Mouse (Mus musculus) MEL (cell line): ENCODE measurements around the gene Tubb1. TPM values are rescaled to one million over a fixed set of nuclear protein-coding genes. Genes with fewer than 3 reads are reported as not detected.
A peak's percentile ranks its signal among the peaks of the same experiment; 100 is the strongest.

ENCODE experiments used
- DNase-seq: peaks from one replicate; pipeline ENCODE4 v3.0.0; 2011; ENCODE audit warnings: low read depth, low spot score
- H3K27ac ChIP-seq: 2 replicates; pipeline ENCODE4 v1.5.1; 2012; ENCODE audit warnings: low read depth, mild to moderate bottlenecking, control low read depth, low read length, moderate library complexity; ENCODE audit not compliant: control insufficient read depth
- H3K27me3 ChIP-seq, 2 experiments: fragments of 150-350 bp in 1 of 2; sonication (generic) in 1 of 2; 2 replicates each; pipeline ENCODE4 v1.6.1; 2012; ENCODE audit warnings: low read length in 2 of 2, mild to moderate bottlenecking in 2 of 2, improper control_type of control experiment in 1 of 2, moderate library complexity in 1 of 2; ENCODE audit not compliant: insufficient read depth in 2 of 2, control insufficient read depth in 1 of 2
- H3K36me3 ChIP-seq, 2 experiments: 2 replicates each; pipeline ENCODE4 v1.6.1; 2012 to 2014; ENCODE audit warnings: low read length in 2 of 2, improper control_type of control experiment in 1 of 2, inconsistent platforms in 1 of 2, mild to moderate bottlenecking in 1 of 2; ENCODE audit not compliant: insufficient read depth in 2 of 2, control insufficient read depth in 1 of 2
- H3K4me1 ChIP-seq, 2 experiments: fragments of 150-350 bp in 1 of 2; sonication (generic) in 1 of 2; 2 replicates each; pipeline ENCODE4 v1.6.1; 2012; ENCODE audit warnings: low read length in 2 of 2, improper control_type of control experiment in 1 of 2, mild to moderate bottlenecking in 1 of 2; ENCODE audit not compliant: insufficient read depth in 2 of 2, control insufficient read depth in 1 of 2
- H3K4me3 ChIP-seq, 2 experiments: fragments of 150-350 bp in 1 of 2; sonication (generic) in 1 of 2; 2 replicates each; pipeline ENCODE4 v1.5.1; 2012; ENCODE audit warnings: low read depth in 2 of 2, low read length in 2 of 2, mild to moderate bottlenecking in 2 of 2, moderate library complexity in 2 of 2, control low read depth in 1 of 2, improper control_type of control experiment in 1 of 2; ENCODE audit not compliant: control insufficient read depth in 1 of 2, insufficient read depth in 1 of 2
- H3K79me2 ChIP-seq: 2 replicates; pipeline ENCODE4 v1.6.1; 2012; ENCODE audit warnings: mild to moderate bottlenecking, low read length, moderate library complexity; ENCODE audit not compliant: control insufficient read depth, poor library complexity, insufficient read depth
- H3K9ac ChIP-seq: 2 replicates; pipeline ENCODE4 v1.6.1; 2012; ENCODE audit warnings: low read depth, mild to moderate bottlenecking, control low read depth, low read length, moderate library complexity; ENCODE audit not compliant: control insufficient read depth, poor library complexity, severe bottlenecking
- H3K9me3 ChIP-seq: fragments of 150-350 bp; sonication (generic); replicated peaks from 2 replicates; pipeline ENCODE4 v1.6.1; 2012; ENCODE audit warnings: mild to moderate bottlenecking, low read length, improper control_type of control experiment, moderate library complexity; ENCODE audit not compliant: insufficient read depth
- CHD1 ChIP-seq: IDR thresholded peaks from 2 replicates; pipeline ENCODE4 v1.6.1; 2012; ENCODE audit warnings: low read depth, mild to moderate bottlenecking, inconsistent platforms, low read length, improper control_type of control experiment
- E2F4 ChIP-seq: IDR thresholded peaks from 2 replicates; pipeline ENCODE4 v1.6.1; 2011; ENCODE audit warnings: low read depth, low read length, improper control_type of control experiment, borderline replicate concordance
- ELF1 ChIP-seq: IDR thresholded peaks from 2 replicates; pipeline ENCODE4 v1.6.1; 2014; ENCODE audit warnings: low read depth, mild to moderate bottlenecking, inconsistent platforms, low read length, improper control_type of control experiment, moderate library complexity
- EP300 ChIP-seq, 2 experiments: IDR thresholded peaks; 2 replicates each; pipeline ENCODE4 v1.6.1; 2011; ENCODE audit warnings: improper control_type of control experiment in 2 of 2, low read length in 2 of 2, low read depth in 1 of 2, mild to moderate bottlenecking in 1 of 2
- ETS1 ChIP-seq: IDR thresholded peaks from 2 replicates; pipeline ENCODE4 v1.6.1; 2012; ENCODE audit warnings: low read depth, mild to moderate bottlenecking, inconsistent platforms, low read length, improper control_type of control experiment, moderate library complexity
- GABPA ChIP-seq: IDR thresholded peaks from 2 replicates; pipeline ENCODE4 v1.6.1; 2012; ENCODE audit warnings: low read depth, mild to moderate bottlenecking, inconsistent platforms, low read length, improper control_type of control experiment, moderate library complexity
- GATA1 ChIP-seq: IDR thresholded peaks from 2 replicates; pipeline ENCODE4 v1.6.1; 2011; ENCODE audit warnings: low read depth, low read length, improper control_type of control experiment
- JUND ChIP-seq: IDR thresholded peaks from 2 replicates; pipeline ENCODE4 v1.6.1; 2011; ENCODE audit warnings: low read depth, mild to moderate bottlenecking, improper control_type of control experiment, low read length
- KAT2A ChIP-seq: conservative IDR thresholded peaks from 2 replicates; pipeline ENCODE4 v1.6.1; 2012; ENCODE audit warnings: low read depth, low read length, improper control_type of control experiment, inconsistent platforms
- MAFK ChIP-seq: IDR thresholded peaks from 2 replicates; pipeline ENCODE4 v1.6.1; 2011; ENCODE audit warnings: low read depth, mild to moderate bottlenecking, low read length, improper control_type of control experiment, borderline replicate concordance
- MAX ChIP-seq: IDR thresholded peaks from 2 replicates; pipeline ENCODE4 v1.6.1; 2011; ENCODE audit warnings: low read length, improper control_type of control experiment
- MAZ ChIP-seq: IDR thresholded peaks from 2 replicates; pipeline ENCODE4 v1.6.1; 2012; ENCODE audit warnings: low read depth, mild to moderate bottlenecking, inconsistent platforms, low read length, improper control_type of control experiment
- MXI1 ChIP-seq: IDR thresholded peaks from 2 replicates; pipeline ENCODE4 v1.6.1; 2011; ENCODE audit warnings: mild to moderate bottlenecking, low read depth, low read length, improper control_type of control experiment
- MYB ChIP-seq: IDR thresholded peaks from 2 replicates; pipeline ENCODE4 v1.6.1; 2011; ENCODE audit warnings: mild to moderate bottlenecking, low read depth, low read length, improper control_type of control experiment
- MYC ChIP-seq: IDR thresholded peaks from 2 replicates; pipeline ENCODE4 v1.6.1; 2011; ENCODE audit warnings: low read depth, mild to moderate bottlenecking, low read length, improper control_type of control experiment, moderate library complexity
- NELFE ChIP-seq: IDR thresholded peaks from 2 replicates; pipeline ENCODE4 v1.6.1; 2011; ENCODE audit warnings: low read depth, low read length, improper control_type of control experiment
- POLR2A ChIP-seq, 2 experiments: IDR thresholded peaks; 2 replicates each; pipeline ENCODE4 v1.6.1; 2011 to 2012; ENCODE audit warnings: low read length in 2 of 2, mild to moderate bottlenecking in 2 of 2, control low read depth in 1 of 2, improper control_type of control experiment in 1 of 2, low read depth in 1 of 2, moderate library complexity in 1 of 2; ENCODE audit not compliant: control insufficient read depth in 1 of 2, insufficient read depth in 1 of 2, poor library complexity in 1 of 2
- POLR2AphosphoS2 ChIP-seq: IDR thresholded peaks from 2 replicates; pipeline ENCODE4 v1.6.1; 2011; ENCODE audit warnings: low read length, improper control_type of control experiment
- POLR2AphosphoS5 ChIP-seq: IDR thresholded peaks from 2 replicates; pipeline ENCODE4 v1.6.1; 2012; ENCODE audit warnings: low read depth, borderline replicate concordance, mild to moderate bottlenecking, inconsistent platforms, low read length, moderate library complexity, mixed read lengths
- RAD21 ChIP-seq: IDR thresholded peaks from 2 replicates; pipeline ENCODE4 v1.6.1; 2011; ENCODE audit warnings: mild to moderate bottlenecking, low read depth, low read length, improper control_type of control experiment
- RCOR1 ChIP-seq: IDR thresholded peaks from 2 replicates; pipeline ENCODE4 v1.6.1; 2012; ENCODE audit warnings: low read depth, mild to moderate bottlenecking, inconsistent platforms, low read length, improper control_type of control experiment
- SIN3A ChIP-seq: IDR thresholded peaks from 2 replicates; pipeline ENCODE4 v1.6.1; 2012; ENCODE audit warnings: low read length, improper control_type of control experiment, inconsistent platforms
- TAL1 ChIP-seq: IDR thresholded peaks from 2 replicates; pipeline ENCODE4 v1.6.1; 2012; ENCODE audit warnings: mild to moderate bottlenecking, inconsistent platforms, low read length, moderate library complexity, mixed read lengths
- TCF12 ChIP-seq: IDR thresholded peaks from 2 replicates; pipeline ENCODE4 v1.6.1; 2014; ENCODE audit warnings: low read depth, mild to moderate bottlenecking, inconsistent platforms, low read length, improper control_type of control experiment, moderate library complexity
- USF1 ChIP-seq: IDR thresholded peaks from 2 replicates; pipeline ENCODE4 v1.6.1; 2014; ENCODE audit warnings: low read depth, mild to moderate bottlenecking, inconsistent platforms, low read length, improper control_type of control experiment, moderate library complexity
- USF2 ChIP-seq, 2 experiments: IDR thresholded peaks; 2 replicates each; pipeline ENCODE4 v1.6.1; 2011 to 2012; ENCODE audit warnings: improper control_type of control experiment in 2 of 2, low read length in 2 of 2, borderline replicate concordance in 1 of 2, inconsistent platforms in 1 of 2, low read depth in 1 of 2, mild to moderate bottlenecking in 1 of 2; ENCODE audit not compliant: insufficient read depth in 1 of 2
- ZKSCAN1 ChIP-seq: IDR thresholded peaks from 2 replicates; pipeline ENCODE4 v1.6.1; 2012; ENCODE audit warnings: low read depth, mild to moderate bottlenecking, inconsistent platforms, low read length, improper control_type of control experiment, moderate library complexity
- polyA plus RNA-seq, 2 experiments: library from polyadenylated mRNA; stranded (reverse) in 1 of 2; unstranded in 1 of 2; fragments of >175 nt in 1 of 2; fragments of >200 nt in 1 of 2; gene quantifications; 2 replicates each; pipeline versions ENCODE4 v1.2.1 to v1.2.4; 2012; ENCODE audit warnings: low replicate concordance in 2 of 2, low read depth in 1 of 2; ENCODE audit not compliant: insufficient read length in 2 of 2, insufficient read depth in 1 of 2, missing spikeins in 1 of 2
- total RNA-seq: library from RNA; depleted of rRNA; stranded (reverse); fragments of 300-350 nt; gene quantifications from 2 replicates; pipeline ENCODE4 v1.2.3, GENCODE M21; 2012

The Tubb1 gene
- total and polyA plus RNA-seq, 3 experiments: 2.6 to 3.1 TPM; not detected in 1

GRCm38 (mm10) chr2:174463789-174464523 lies 13.5 kb downstream of the Tubb1 start, which contains the start of gene Atp5e (continued):
- 0 out of 2 replicates have a peak, but pooled peaks have one; percentile 8 for TF ChIP-seq POLR2AphosphoS5
- TF ChIP-seq, all 39 proteins: peak for 17

GRCm38 (mm10) chr2:174470333-174470732 lies 19.8 kb downstream of the Tubb1 start:
- DNase-seq: peak; percentile 91
- H3K9me3 ChIP-seq: no peaks in the 10 kb centered on the region
- TF ChIP-seq USF2 (IDR thresholded peaks at IDR 0.05; ENCODE audit: borderline replicate concordance in 1 of 2, insufficient read depth in 1 of 2, low read depth in 1 of 2, low read length in 2 of 2): no peak
- peak; percentile 66 for TF ChIP-seq ETS1
- TF ChIP-seq MXI1: 0 out of 2 replicates have a peak, but pooled peaks have one; percentile 31
- peak; percentile 37 to 74; a peak in 2 of 4 replicates for TF ChIP-seq EP300 (IDR thresholded peaks at IDR 0.05; ENCODE audit: low read depth in 1 of 2, low read length in 2 of 2)
- no peak for TF ChIP-seq POLR2AphosphoS5
- peak; percentile 45 for TF ChIP-seq RCOR1
- no peak; the same call in 1 of the 2 replicates for TF ChIP-seq ELF1
- TF ChIP-seq JUND: no peak
- TF ChIP-seq KAT2A: no peak
- no peak for TF ChIP-seq POLR2AphosphoS2
- TF ChIP-seq MYB: no peak
- no peak for TF ChIP-seq MAZ
- no peak; the same call in 1 of the 2 replicates for TF ChIP-seq MAX
- TF ChIP-seq GABPA: no peak
- TF ChIP-seq E2F4: no peak
- TF ChIP-seq GATA1: peak; percentile 99
- no peak for TF ChIP-seq NELFE
- TF ChIP-seq POLR2A (IDR thresholded peaks at IDR 0.05; ENCODE audit: control insufficient read depth in 1 of 2, insufficient read depth in 1 of 2, low read depth in 1 of 2, low read length in 2 of 2, poor library complexity in 1 of 2): peak in 1 of 2 experiments; percentile 36; a peak in 1 of 4 replicates
- no peak for TF ChIP-seq CHD1
- TF ChIP-seq SIN3A: peak; percentile 86
- TF ChIP-seq RAD21: no peak
- TF ChIP-seq ZKSCAN1: no peak
- no peak for TF ChIP-seq USF1
- no peak for TF ChIP-seq MAFK
- TF ChIP-seq TCF12: 0 out of 2 replicates have a peak, but pooled peaks have one; percentile 20
- TF ChIP-seq TAL1: peak; percentile 57
- TF ChIP-seq MYC: peak; percentile 49; the same call in 1 of the 2 replicates
- peaks cover 39% of the 10 kb centered on the region for H3K79me2 ChIP-seq
- peaks cover 12 to 34% of the 10 kb centered on the region in 2 experiments for H3K4me1 ChIP-seq
- H3K36me3 ChIP-seq: peaks cover 0 to 36% of the 10 kb centered on the region in 2 experiments; a peak in 2 of 4 replicates
- no peak overlapping the region for H3K9ac ChIP-seq
- peak overlapping the region; percentile 9; the same call in 1 of the 2 replicates for H3K27ac ChIP-seq
- no peaks in the 10 kb centered on the region for H3K27me3 ChIP-seq
- no peak overlapping the region for H3K4me3 ChIP-seq
